Mouse (Mus musculus) olfactory bulb, adult 2 months (tissue): ENCODE results near the gene Dnmt3l. TPM values are rescaled to one million over a fixed set of nuclear protein-coding genes. Genes with fewer than 3 reads are reported as not detected.
"Not testable (repeated sequence)": the region's sequence is repeated elsewhere in the genome, so short reads cannot be mapped to it uniquely, and the experiment has no call there.

Experiments
- H3K27ac ChIP-seq: fragments of 200-500 bp; 2 replicates; pipeline ENCODE4 v1.5.1; 2012; ENCODE audit warnings: low read depth, low read length; ENCODE audit not compliant: insufficient read depth
- H3K4me1 ChIP-seq: fragments of 200-500 bp; 2 replicates; pipeline ENCODE4 v1.6.1; 2012; ENCODE audit warnings: low read length; ENCODE audit not compliant: control insufficient read depth, insufficient read depth
- H3K4me3 ChIP-seq: fragments of 200-500 bp; 2 replicates; pipeline ENCODE4 v1.5.1; 2012; ENCODE audit warnings: mild to moderate bottlenecking, low read depth, low read length, moderate library complexity; ENCODE audit not compliant: insufficient read depth
- CTCF ChIP-seq: fragments of 200-500 bp; IDR thresholded peaks from 2 replicates; pipeline ENCODE4 v1.5.1; 2012; ENCODE audit warnings: low read depth, mild to moderate bottlenecking, low read length, moderate library complexity; ENCODE audit not compliant: insufficient read depth
- POLR2A ChIP-seq: fragments of 200-500 bp; IDR thresholded peaks from 2 replicates; pipeline ENCODE4 v1.6.1; 2012; ENCODE audit warnings: mild to moderate bottlenecking, low read depth, low read length, moderate library complexity; ENCODE audit not compliant: insufficient read depth
- WGBS: fragments of 180-500 bp; shearing (Covaris S2); methylation state at CpG from one replicate; pipeline ENCODE4 v1.1.7; 2018; 5-methylcytosine and 5-hydroxymethylcytosine counted together
- polyA plus RNA-seq: library from polyadenylated mRNA; stranded (reverse); fragments of >200 nt; gene quantifications from 2 replicates; pipeline ENCODE4 v1.2.4, GENCODE M21; 2012; ENCODE audit warnings: low replicate concordance; ENCODE audit not compliant: missing spikeins, insufficient read depth, insufficient read length

Dnmt3l gene
- polyA plus RNA-seq, 1 experiment: not detected

DNA sequence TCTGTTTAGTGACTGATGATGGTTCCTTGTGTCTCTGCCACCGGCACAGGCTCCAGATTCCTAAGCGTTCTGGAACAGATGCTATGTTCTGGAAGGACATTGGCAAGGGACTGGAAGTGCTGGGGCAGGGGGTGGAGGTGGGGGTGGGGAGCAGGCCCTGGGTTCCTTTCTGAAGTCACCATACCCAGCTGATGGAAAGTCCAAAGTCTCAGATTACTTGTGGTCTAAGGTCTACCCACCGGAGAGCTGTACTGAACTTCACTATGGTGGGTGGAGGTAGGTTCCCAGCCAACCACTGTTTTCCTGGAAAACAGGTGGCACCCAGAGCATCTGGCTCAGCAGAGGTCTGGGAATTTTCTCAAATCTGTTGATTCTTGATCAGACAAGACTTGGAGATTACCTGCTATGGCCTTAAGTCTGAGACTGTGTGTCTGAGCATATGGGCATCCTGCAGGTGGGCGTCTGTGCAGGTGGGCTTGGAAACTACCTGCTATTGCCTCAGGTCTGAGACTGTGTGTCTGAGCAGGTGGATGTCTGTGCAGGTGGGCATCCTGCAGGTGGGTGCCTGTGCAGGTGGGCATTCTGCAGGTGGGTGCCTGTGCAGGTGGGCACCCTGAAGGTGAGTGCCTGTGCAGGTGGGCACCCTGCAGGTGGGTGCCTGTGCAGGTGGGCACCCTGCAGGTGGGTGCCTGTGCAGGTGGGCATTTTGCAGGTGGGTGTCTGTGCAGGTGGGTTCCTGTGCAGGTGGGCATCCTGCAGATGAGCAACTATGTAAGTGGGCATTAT is 49.2 kb downstream of the Dnmt3l start:
- Histone ChIP-seq H3K27ac (no peak overlapping the region), H3K4me3 (no peak overlapping the region), H3K4me1 (peaks cover 6% of the 10 kb centered on the region; the same call in 1 of the 2 replicates)
- TF ChIP-seq POLR2A (no peak), CTCF (no peak)
- 82% methylated on average over 4 of the region's 4 CpGs for WGBS

DNA sequence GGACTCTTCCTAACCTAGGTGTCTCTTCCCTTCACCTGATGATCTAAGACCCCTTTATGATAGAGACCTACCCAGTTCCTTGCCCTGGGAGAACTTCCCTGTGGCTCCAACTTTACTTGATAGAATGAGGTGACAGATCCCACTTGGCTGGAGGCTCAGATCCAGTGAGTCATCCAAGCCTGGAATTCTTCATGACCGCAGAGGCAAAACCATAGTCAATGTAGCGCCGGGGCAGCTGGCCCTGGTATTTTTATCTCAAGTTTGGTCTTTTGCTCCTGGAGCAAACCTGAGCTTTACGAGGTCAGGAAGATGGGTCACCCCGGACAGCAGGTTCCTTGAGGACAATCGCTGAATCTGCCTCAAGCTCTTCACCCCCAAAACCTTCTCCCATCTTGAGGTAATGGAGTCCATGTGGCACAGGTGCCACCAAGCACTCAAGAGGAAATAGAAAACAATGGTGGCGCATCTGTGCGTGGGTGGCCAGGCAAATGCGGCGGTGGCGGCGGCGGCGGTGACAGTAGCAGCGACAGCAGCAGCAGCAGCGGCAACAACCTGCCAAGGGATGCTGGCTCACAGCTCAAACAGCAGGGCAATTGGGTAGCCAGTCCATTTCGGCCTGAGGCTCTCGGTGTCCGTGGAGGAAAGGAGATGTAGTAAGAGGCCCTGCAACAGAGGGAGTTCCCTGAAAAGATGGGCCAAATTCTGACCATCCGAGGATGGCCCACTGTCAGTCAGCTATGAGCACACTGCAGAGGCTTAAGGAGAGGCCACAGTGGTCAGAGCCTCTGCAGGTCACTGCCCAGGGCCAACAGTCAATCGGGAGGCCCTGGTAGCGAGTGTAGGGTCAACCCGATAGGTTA is 50.3 kb downstream of the Dnmt3l start:
- Histone ChIP-seq H3K4me3 (no peak overlapping the region), H3K27ac (no peak overlapping the region), H3K4me1 (peaks cover 6% of the 10 kb centered on the region; the same call in 1 of the 2 replicates)
- TF ChIP-seq POLR2A: no peak
- no peak for TF ChIP-seq CTCF
- 84% methylated on average over 23 of the region's 23 CpGs for WGBS

GRCm38 (mm10) chr10:78092725-78093029 is 50.9 kb downstream of the Dnmt3l start:
- peaks cover 6% of the 10 kb centered on the region; the same call in 1 of the 2 replicates for H3K4me1 ChIP-seq
- TF ChIP-seq CTCF (no peak), POLR2A (no peak)
- WGBS: 92% methylated on average over 13 of the region's 13 CpGs
- H3K27ac ChIP-seq: no peak overlapping the region
- no peak overlapping the region for H3K4me3 ChIP-seq

DNA sequence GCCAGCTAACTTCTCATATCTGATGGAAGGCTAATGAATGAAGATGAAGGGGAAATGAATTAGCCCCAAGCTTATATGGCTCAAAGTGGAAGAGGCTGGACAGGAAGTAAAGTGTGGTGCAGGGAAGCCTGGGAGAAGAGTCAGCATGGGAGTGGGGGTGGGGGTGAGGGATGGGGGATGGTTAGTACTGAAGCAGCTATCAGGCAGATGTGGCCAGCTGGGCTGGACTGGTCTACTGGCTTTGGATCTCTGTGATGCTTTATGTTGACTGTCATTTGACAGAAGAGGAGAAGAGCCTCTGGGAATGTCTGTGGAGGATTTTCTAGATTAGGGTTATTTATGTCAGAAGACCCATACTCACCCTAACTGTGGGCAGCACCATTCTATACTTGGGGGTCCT is 53.5 kb downstream of the Dnmt3l start:
- Histone ChIP-seq H3K4me3 (no peak overlapping the region), H3K27ac (no peak overlapping the region), H3K4me1 (peaks cover 6% of the 10 kb centered on the region; the same call in 1 of the 2 replicates)
- TF ChIP-seq CTCF (no peak), POLR2A (no peak)

DNA sequence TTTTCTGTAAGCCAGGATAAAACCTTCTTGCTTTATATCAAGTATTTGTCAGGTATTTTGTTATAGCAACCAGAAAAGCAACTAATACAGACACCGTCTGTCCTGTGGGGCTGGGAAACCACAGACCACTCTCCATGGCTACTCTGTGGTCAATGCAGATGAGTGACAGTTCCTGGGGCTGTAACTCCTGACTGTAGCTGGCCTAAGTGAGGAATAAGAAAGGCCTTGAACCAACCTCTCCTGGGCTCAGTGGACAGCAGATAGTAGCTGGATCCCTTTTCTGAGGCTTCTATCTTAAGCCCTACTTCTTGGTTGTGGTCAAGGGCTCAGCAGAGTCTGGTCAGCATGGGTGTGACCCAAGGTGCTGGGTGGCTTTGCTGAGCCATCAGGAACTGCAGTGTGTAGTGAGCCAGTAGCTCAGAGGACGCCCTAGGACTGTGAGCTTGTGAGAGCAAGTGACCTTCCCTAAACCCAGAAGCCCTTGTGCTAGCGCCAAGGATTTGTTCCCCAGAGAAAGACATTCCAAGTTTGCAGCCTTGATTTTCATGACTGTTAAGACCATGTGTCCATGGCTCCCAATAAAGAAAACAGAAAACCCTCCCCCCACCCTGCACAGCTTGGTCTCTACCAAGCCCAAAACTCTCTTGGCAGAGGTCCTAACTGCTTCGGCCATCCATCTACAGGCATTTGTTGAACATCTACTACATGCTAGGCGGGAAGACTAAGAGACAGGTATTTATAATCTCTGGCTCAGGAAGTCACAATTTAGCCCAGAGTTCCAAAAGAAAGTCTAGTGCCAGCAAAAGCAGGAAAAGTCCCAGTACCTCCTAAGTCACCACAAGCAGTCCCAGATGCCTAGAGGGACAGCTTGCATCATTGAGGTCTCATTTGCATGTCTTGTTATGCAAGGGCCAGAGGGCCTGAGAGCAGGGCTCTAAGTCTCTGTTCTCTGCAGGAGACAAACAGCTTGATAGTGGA is 54.5 kb downstream of the Dnmt3l start:
- Histone ChIP-seq H3K27ac (no peak overlapping the region), H3K4me1 (peaks cover 6% of the 10 kb centered on the region; the same call in 1 of the 2 replicates), H3K4me3 (no peak overlapping the region)
- 89% methylated on average over 5 of the region's 5 CpGs for whole genome bisulfite sequencing
- TF ChIP-seq CTCF: no peak

GRCm38 (mm10) chr10:78099860-78100259 is 58.1 kb downstream of the Dnmt3l start:
- not testable (repeated sequence) for H3K27ac ChIP-seq, H3K4me1 ChIP-seq, H3K4me3 ChIP-seq

- Histone ChIP-seq H3K4me3 (no peak overlapping the region), H3K27ac (no peak overlapping the region), H3K4me1 (peaks cover 5% of the 10 kb centered on the region)
- WGBS: 46% methylated on average over 16 of the region's 16 CpGs
- TF ChIP-seq CTCF: no peak
- no peak for TF ChIP-seq POLR2A
Measured at GRCm38 (mm10) chr10:78100989-78101780, 59.4 kb downstream of the Dnmt3l start.

GRCm38 (mm10) chr10:78104555-78105490 is 63.1 kb downstream of the Dnmt3l start:
- Histone ChIP-seq H3K4me3 (no peak overlapping the region), H3K4me1 (peaks cover 5% of the 10 kb centered on the region), H3K27ac (no peak overlapping the region)
- TF ChIP-seq POLR2A (no peak), CTCF (no peak)
- WGBS: 49% methylated on average over 11 of the region's 11 CpGs
